Mouse (Mus musculus): Measurements from ENCODE around the gene A630076J17Rik. TPM values are rescaled to one million over a fixed set of nuclear protein-coding genes. Genes with fewer than 3 reads are reported as not detected.

The A630076J17Rik gene
- polyA plus RNA-seq, 1 experiment from 2014 or later, result 1.3 TPM

- no peak overlapping the region for H3K27ac ChIP-seq (ENCODE audit: low read length)
- 60% methylated on average over 5 of the region's 5 CpGs for WGBS
Measured at GRCm38 (mm10) chr3:107253925-107254324, 23.5 kb downstream of the A630076J17Rik start.

GRCm38 (mm10) chr3:107255992-107256391 lies 25.6 kb downstream of the A630076J17Rik start:
- Histone ChIP-seq H3K36me3 (ENCODE audit: control insufficient read depth, insufficient read depth, low read length) (no peaks in the 10 kb centered on the region), H3K27ac (ENCODE audit: low read length) (no peak overlapping the region), H3K4me2 (replicated peaks; ENCODE audit: low read depth, low read length) (no peak overlapping the region), H3K4me1 (ENCODE audit: control insufficient read depth, insufficient read depth, low read length) (no peaks in the 10 kb centered on the region), H3K9ac (replicated peaks; ENCODE audit: low read depth, low read length) (no peak overlapping the region), H3K27me3 (ENCODE audit: control insufficient read depth, insufficient read depth, low read length) (no peaks in the 10 kb centered on the region), H3K9me3 (ENCODE audit: control insufficient read depth, low read depth, low read length) (no peaks in the 10 kb centered on the region), H3K4me3 (ENCODE audit: low read depth, low read length) (no peak overlapping the region)
- no peak for ATAC-seq (ENCODE audit: insufficient number of reproducible peaks, insufficient read depth, low FRiP score, low read depth)
- WGBS, result 75% methylated on average over 3 of the region's 3 CpGs

More at GRCm38 (mm10) chr3:107253925-107254324, 23.5 kb downstream of the A630076J17Rik start:
- no peak for ATAC-seq (ENCODE audit: insufficient number of reproducible peaks, insufficient read depth, low FRiP score, low read depth)
- Histone ChIP-seq H3K4me2 (replicated peaks; ENCODE audit: low read depth, low read length) (no peak overlapping the region), H3K4me1 (ENCODE audit: control insufficient read depth, insufficient read depth, low read length) (no peaks in the 10 kb centered on the region), H3K9ac (replicated peaks; ENCODE audit: low read depth, low read length) (no peak overlapping the region), H3K36me3 (ENCODE audit: control insufficient read depth, insufficient read depth, low read length) (no peaks in the 10 kb centered on the region), H3K27me3 (ENCODE audit: control insufficient read depth, insufficient read depth, low read length) (no peaks in the 10 kb centered on the region), H3K4me3 (ENCODE audit: low read depth, low read length) (no peak overlapping the region), H3K9me3 (ENCODE audit: control insufficient read depth, low read depth, low read length) (no peaks in the 10 kb centered on the region)

GRCm38 (mm10) chr3:107256724-107257123 lies 26.3 kb downstream of the A630076J17Rik start:
- Histone ChIP-seq H3K36me3 (ENCODE audit: control insufficient read depth, insufficient read depth, low read length) (no peaks in the 10 kb centered on the region), H3K4me3 (ENCODE audit: low read depth, low read length) (no peak overlapping the region), H3K27ac (ENCODE audit: low read length) (no peak overlapping the region), H3K4me1 (ENCODE audit: control insufficient read depth, insufficient read depth, low read length) (0 out of 2 replicates have a peak, but pooled peaks cover 5% of the 10 kb centered on the region), H3K27me3 (ENCODE audit: control insufficient read depth, insufficient read depth, low read length) (no peaks in the 10 kb centered on the region), H3K4me2 (replicated peaks; ENCODE audit: low read depth, low read length) (no peak overlapping the region), H3K9ac (replicated peaks; ENCODE audit: low read depth, low read length) (no peak overlapping the region), H3K9me3 (ENCODE audit: control insufficient read depth, low read depth, low read length) (no peaks in the 10 kb centered on the region)
- WGBS, result 31% methylated on average over 7 of the region's 7 CpGs
- ATAC-seq (ENCODE audit: insufficient number of reproducible peaks, insufficient read depth, low FRiP score, low read depth), result no peak

GRCm38 (mm10) chr3:107257924-107258323 lies 27.5 kb downstream of the A630076J17Rik start:
- Histone ChIP-seq H3K27me3 (ENCODE audit: control insufficient read depth, insufficient read depth, low read length) (no peaks in the 10 kb centered on the region), H3K36me3 (ENCODE audit: control insufficient read depth, insufficient read depth, low read length) (no peaks in the 10 kb centered on the region), H3K9me3 (ENCODE audit: control insufficient read depth, low read depth, low read length) (no peaks in the 10 kb centered on the region), H3K4me2 (replicated peaks; ENCODE audit: low read depth, low read length) (no peak overlapping the region), H3K27ac (ENCODE audit: low read length) (no peak overlapping the region), H3K4me1 (ENCODE audit: control insufficient read depth, insufficient read depth, low read length) (0 out of 2 replicates have a peak, but pooled peaks cover 5% of the 10 kb centered on the region), H3K4me3 (ENCODE audit: low read depth, low read length) (no peak overlapping the region), H3K9ac (replicated peaks; ENCODE audit: low read depth, low read length) (no peak overlapping the region)
- no peak for ATAC-seq (ENCODE audit: insufficient number of reproducible peaks, insufficient read depth, low FRiP score, low read depth)
- WGBS, result 66% methylated on average over 5 of the region's 5 CpGs

DNA sequence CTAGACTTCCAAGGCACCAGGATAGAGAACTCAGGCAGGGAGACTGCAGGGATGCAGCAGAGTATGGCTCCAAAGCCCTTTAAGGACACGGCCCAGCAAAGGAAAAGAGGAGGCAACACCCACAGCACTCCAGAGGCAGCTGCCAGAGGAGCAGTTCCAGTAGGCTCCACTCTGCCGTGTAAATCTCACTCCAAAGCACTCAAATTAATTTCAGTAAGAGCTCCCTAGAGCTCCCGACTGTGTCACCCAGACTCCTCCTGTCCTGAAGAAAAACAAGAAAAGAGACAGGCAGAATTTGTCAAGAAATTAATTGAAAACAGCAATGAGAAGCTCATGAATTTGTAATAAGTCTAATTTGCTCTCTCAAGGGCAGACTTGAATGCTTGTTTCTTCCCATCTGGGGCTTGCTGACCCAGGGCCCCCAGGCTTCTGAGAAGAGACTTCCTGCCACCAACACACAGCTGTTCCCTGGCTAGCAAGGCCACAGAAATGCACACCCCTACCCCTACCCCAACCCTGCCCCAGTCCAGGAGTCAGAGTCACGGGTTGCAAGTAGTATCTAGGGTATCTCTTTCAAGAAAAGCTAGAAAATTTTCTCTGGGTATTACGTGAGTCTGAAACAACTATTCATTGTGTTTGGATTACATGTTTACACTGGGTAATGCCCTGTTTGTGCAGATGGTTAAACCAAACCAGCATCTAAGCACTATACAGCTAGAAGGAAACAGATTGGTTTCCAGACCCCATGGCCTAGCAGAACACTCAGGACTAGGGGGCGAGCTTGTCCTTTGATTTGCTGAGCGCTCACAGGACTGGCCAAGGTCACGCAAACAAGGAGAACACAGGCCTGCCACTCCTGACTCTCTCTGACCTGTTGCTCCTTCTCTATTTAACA lies 30.8 kb downstream of the A630076J17Rik start:
- no peak overlapping the region for H3K9ac ChIP-seq (replicated peaks; ENCODE audit: low read depth, low read length)
- H3K4me2 ChIP-seq (replicated peaks; ENCODE audit: low read depth, low read length), result no peak overlapping the region
- 37% methylated on average over 8 of the region's 8 CpGs for WGBS
- H3K27ac ChIP-seq (ENCODE audit: low read length), result peak overlapping the region; percentile 45; the same call in 1 of the 2 replicates
- H3K4me3 ChIP-seq (ENCODE audit: low read depth, low read length), result no peak overlapping the region
- 0 out of 2 replicates have a peak, but pooled peaks have one; percentile 42 for ATAC-seq (ENCODE audit: insufficient number of reproducible peaks, insufficient read depth, low FRiP score, low read depth)
- no peaks in the 10 kb centered on the region for H3K9me3 ChIP-seq (ENCODE audit: control insufficient read depth, low read depth, low read length)
- H3K27me3 ChIP-seq (ENCODE audit: control insufficient read depth, insufficient read depth, low read length), result no peaks in the 10 kb centered on the region
- H3K36me3 ChIP-seq (ENCODE audit: control insufficient read depth, insufficient read depth, low read length), result no peaks in the 10 kb centered on the region
- H3K4me1 ChIP-seq (ENCODE audit: control insufficient read depth, insufficient read depth, low read length), result 0 out of 2 replicates have a peak, but pooled peaks cover 5% of the 10 kb centered on the region

DNA sequence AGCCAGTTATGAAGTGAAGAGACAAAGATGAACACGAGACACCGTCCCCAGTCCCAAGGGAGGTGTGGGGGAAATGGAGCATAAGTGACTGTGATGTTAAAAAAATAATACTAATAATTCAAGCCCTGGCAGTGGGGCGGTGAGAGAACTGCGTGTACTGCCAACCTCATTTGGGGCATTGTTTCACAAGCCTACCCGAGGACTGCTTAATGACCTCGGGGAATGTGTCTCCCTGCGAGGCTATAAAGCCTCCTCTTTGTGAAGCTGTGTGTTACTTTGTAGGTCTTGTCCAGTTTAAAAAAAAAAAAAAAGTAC lies 31.4 kb downstream of the A630076J17Rik start:
- ATAC-seq (ENCODE audit: insufficient number of reproducible peaks, insufficient read depth, low FRiP score, low read depth), result no peak
- Histone ChIP-seq H3K9me3 (ENCODE audit: control insufficient read depth, low read depth, low read length) (no peaks in the 10 kb centered on the region), H3K4me1 (ENCODE audit: control insufficient read depth, insufficient read depth, low read length) (0 out of 2 replicates have a peak, but pooled peaks cover 5% of the 10 kb centered on the region), H3K4me3 (ENCODE audit: low read depth, low read length) (no peak overlapping the region), H3K9ac (replicated peaks; ENCODE audit: low read depth, low read length) (no peak overlapping the region), H3K27ac (ENCODE audit: low read length) (peak overlapping the region; percentile 45; the same call in 1 of the 2 replicates), H3K36me3 (ENCODE audit: control insufficient read depth, insufficient read depth, low read length) (no peaks in the 10 kb centered on the region), H3K4me2 (replicated peaks; ENCODE audit: low read depth, low read length) (no peak overlapping the region), H3K27me3 (ENCODE audit: control insufficient read depth, insufficient read depth, low read length) (no peaks in the 10 kb centered on the region)
- WGBS, result 54% methylated on average over 7 of the region's 7 CpGs

DNA sequence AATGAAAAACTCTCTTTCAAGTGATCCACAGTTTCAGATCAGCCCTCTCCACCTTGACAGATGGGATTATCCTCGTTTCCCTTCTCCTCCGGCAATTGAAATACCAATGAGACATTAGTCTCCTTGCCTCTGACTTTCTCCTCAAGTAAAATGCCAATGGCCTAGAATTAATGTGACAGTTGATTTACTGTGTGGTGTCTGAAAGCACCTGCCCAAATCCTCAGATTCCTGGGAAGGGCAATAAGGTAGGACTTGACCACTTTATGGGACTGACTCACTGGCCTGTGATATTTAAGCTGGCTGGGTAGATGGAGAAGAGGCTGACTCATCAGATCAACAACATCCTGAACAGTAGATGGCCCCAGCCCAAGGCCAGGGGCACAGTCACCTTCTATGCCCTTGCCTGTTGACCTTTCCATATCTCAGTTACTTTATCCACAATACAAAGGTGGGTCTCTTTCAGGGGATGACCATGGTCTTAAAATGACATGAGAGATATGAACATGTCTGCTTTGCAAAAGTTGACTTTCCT lies 36.5 kb downstream of the A630076J17Rik start:
- H3K36me3 ChIP-seq (ENCODE audit: control insufficient read depth, insufficient read depth, low read length), result no peaks in the 10 kb centered on the region
- 27% methylated on average over 2 of the region's 2 CpGs for WGBS
- H3K4me3 ChIP-seq (ENCODE audit: low read depth, low read length), result no peak overlapping the region
- H3K27me3 ChIP-seq (ENCODE audit: control insufficient read depth, insufficient read depth, low read length), result no peaks in the 10 kb centered on the region
- no peak for ATAC-seq (ENCODE audit: insufficient number of reproducible peaks, insufficient read depth, low FRiP score, low read depth)
- no peak overlapping the region for H3K9ac ChIP-seq (replicated peaks; ENCODE audit: low read depth, low read length)
- no peaks in the 10 kb centered on the region for H3K4me1 ChIP-seq (ENCODE audit: control insufficient read depth, insufficient read depth, low read length)
- H3K27ac ChIP-seq (ENCODE audit: low read length), result no peak overlapping the region
- H3K4me2 ChIP-seq (replicated peaks; ENCODE audit: low read depth, low read length), result no peak overlapping the region
- H3K9me3 ChIP-seq (ENCODE audit: control insufficient read depth, low read depth, low read length), result no peaks in the 10 kb centered on the region

GRCm38 (mm10) chr3:107272433-107272832 lies 42.0 kb downstream of the A630076J17Rik start:
- Histone ChIP-seq H3K27me3 (ENCODE audit: control insufficient read depth, insufficient read depth, low read length) (no peaks in the 10 kb centered on the region), H3K4me1 (ENCODE audit: control insufficient read depth, insufficient read depth, low read length) (no peaks in the 10 kb centered on the region), H3K9ac (replicated peaks; ENCODE audit: low read depth, low read length) (no peak overlapping the region), H3K27ac (ENCODE audit: low read length) (no peak overlapping the region), H3K4me3 (ENCODE audit: low read depth, low read length) (no peak overlapping the region), H3K4me2 (replicated peaks; ENCODE audit: low read depth, low read length) (no peak overlapping the region), H3K36me3 (ENCODE audit: control insufficient read depth, insufficient read depth, low read length) (no peaks in the 10 kb centered on the region), H3K9me3 (ENCODE audit: control insufficient read depth, low read depth, low read length) (no peaks in the 10 kb centered on the region)
- no peak for ATAC-seq (ENCODE audit: insufficient number of reproducible peaks, insufficient read depth, low FRiP score, low read depth)
- 87% methylated on average over 3 of the region's 3 CpGs for WGBS

All from stomach, embryonic 14.5 days (tissue).